Mouse (Mus musculus) midbrain, embryonic 13.5 days (tissue): ENCODE measurements around the gene Snd1. TPM values are rescaled to one million over a fixed set of nuclear protein-coding genes. Genes with fewer than 3 reads are reported as not detected.

ENCODE experiments used
- ATAC-seq: fragments of 200-750 bp; cut with Nextera tagmentation; 2 replicates; pipeline ENCODE4 v1.8.0; 2017; ENCODE audit warnings: mild to moderate bottlenecking, moderate TSS enrichment, moderate library complexity
- H3K27ac ChIP-seq: fragments of 300-500 bp; sonication (generic); 2 replicates; pipeline ENCODE4 v1.5.1; 2015; ENCODE audit warnings: inconsistent platforms, mild to moderate bottlenecking, moderate library complexity
- H3K27me3 ChIP-seq: fragments of 300-500 bp; sonication (generic); 2 replicates; pipeline ENCODE4 v1.6.1; 2015; ENCODE audit warnings: mild to moderate bottlenecking, inconsistent platforms
- H3K36me3 ChIP-seq: fragments of 300-500 bp; sonication (generic); 2 replicates; pipeline ENCODE4 v1.6.1; 2015; ENCODE audit warnings: mild to moderate bottlenecking, inconsistent platforms
- H3K4me1 ChIP-seq: fragments of 300-500 bp; sonication (generic); replicated peaks from 2 replicates; pipeline ENCODE4 v1.6.1; 2015; ENCODE audit warnings: inconsistent platforms
- H3K4me2 ChIP-seq: fragments of 300-500 bp; sonication (generic); replicated peaks from 2 replicates; pipeline ENCODE4 v1.6.1; 2015; ENCODE audit warnings: moderate library complexity, mild to moderate bottlenecking, inconsistent platforms
- H3K4me3 ChIP-seq: fragments of 300-500 bp; sonication (generic); replicated peaks from 2 replicates; pipeline ENCODE4 v1.5.1; 2015; ENCODE audit warnings: mild to moderate bottlenecking, inconsistent platforms
- H3K9ac ChIP-seq: fragments of 300-500 bp; sonication (generic); replicated peaks from 2 replicates; pipeline ENCODE4 v1.6.1; 2015; ENCODE audit warnings: mild to moderate bottlenecking, inconsistent platforms
- H3K9me3 ChIP-seq: fragments of 300-500 bp; sonication (generic); 2 replicates; pipeline ENCODE4 v1.6.1; 2016; ENCODE audit warnings: mild to moderate bottlenecking, inconsistent platforms
- WGBS: fragments of 180-500 bp; shearing (Covaris S2); methylation state at CpG from one replicate; pipeline ENCODE4 v1.1.7; 2015; 5-methylcytosine and 5-hydroxymethylcytosine counted together
- polyA plus RNA-seq: library from polyadenylated mRNA; unstranded; fragments of >200 nt; fragmentation: Nextera tagmentation; extraction: Ambion mirVana; gene quantifications from 2 replicates; pipeline ENCODE4 v1.2.1, GENCODE M21; 2015

Snd1 gene
- polyA plus RNA-seq, 1 experiment from 2014 or later: 86.5 TPM

- peaks cover 32% of the 10 kb centered on the region for H3K4me1 ChIP-seq
- H3K36me3 ChIP-seq: no peaks in the 10 kb centered on the region; the same call in 1 of the 2 replicates
- no peak overlapping the region for H3K4me3 ChIP-seq
- no peaks in the 10 kb centered on the region for H3K9me3 ChIP-seq
- H3K4me2 ChIP-seq: no peak overlapping the region
- ATAC-seq: no peak
- no peaks in the 10 kb centered on the region for H3K27me3 ChIP-seq
- no peak overlapping the region for H3K9ac ChIP-seq
- 61% methylated on average over 6 of the region's 6 CpGs for WGBS
- no peak overlapping the region for H3K27ac ChIP-seq
These were observed 80.1 kb downstream of the Snd1 start for GRCm38 (mm10) chr6:28555002-28555401.

DNA sequence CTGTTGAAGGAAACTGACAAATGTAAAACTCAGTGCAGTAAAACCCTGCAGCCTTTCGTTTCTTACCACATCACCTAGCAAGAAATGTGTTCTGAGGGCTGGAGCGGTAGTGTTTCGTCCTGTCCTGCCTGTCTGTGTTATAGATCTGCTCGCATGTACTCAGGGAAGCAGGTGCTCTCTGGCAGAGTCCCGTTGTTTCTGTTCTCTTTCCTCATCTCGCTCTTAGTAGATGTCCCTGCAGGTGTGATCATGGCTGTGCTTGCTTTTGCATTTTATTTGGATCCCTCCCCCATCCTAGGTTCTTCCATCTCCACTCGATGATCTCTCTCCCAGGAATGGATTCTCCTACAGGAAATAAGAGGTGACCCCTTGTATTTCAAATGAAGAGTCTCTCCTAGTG lies 80.5 kb downstream of the Snd1 start:
- Histone ChIP-seq H3K27ac (no peak overlapping the region), H3K4me3 (no peak overlapping the region), H3K27me3 (no peaks in the 10 kb centered on the region), H3K4me1 (peaks cover 31% of the 10 kb centered on the region), H3K36me3 (no peaks in the 10 kb centered on the region; the same call in 1 of the 2 replicates), H3K9ac (no peak overlapping the region), H3K9me3 (no peaks in the 10 kb centered on the region), H3K4me2 (no peak overlapping the region)
- WGBS: 91% methylated on average over 7 of the region's 7 CpGs
- no peak for ATAC-seq

DNA sequence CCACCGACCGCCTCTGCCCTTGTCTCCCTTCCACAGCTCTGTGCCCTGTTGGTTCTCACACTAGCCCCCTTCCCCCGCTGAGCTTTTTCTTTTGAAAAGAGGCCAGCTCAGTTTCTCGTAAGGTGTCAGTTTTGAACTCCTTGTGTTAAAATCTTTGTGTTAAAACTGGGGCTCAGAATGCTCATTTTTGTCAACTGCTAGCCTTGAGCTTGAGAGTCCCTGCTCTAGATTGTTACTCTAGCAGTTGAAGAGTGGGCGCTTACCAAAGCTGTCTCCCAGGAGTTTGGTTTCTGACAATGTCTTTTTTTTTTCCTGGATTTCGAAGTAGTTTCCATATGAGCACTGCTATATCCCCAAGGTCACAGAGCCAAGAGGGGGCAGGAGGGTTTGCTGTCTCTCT lies 82.8 kb downstream of the Snd1 start:
- Histone ChIP-seq H3K9me3 (no peaks in the 10 kb centered on the region), H3K4me2 (no peak overlapping the region), H3K4me1 (peaks cover 13% of the 10 kb centered on the region), H3K27ac (no peak overlapping the region), H3K4me3 (no peak overlapping the region), H3K36me3 (no peaks in the 10 kb centered on the region; the same call in 1 of the 2 replicates), H3K27me3 (no peaks in the 10 kb centered on the region), H3K9ac (no peak overlapping the region)
- ATAC-seq: no peak
- 63% methylated on average over 6 of the region's 6 CpGs for WGBS

- Histone ChIP-seq H3K9me3 (no peaks in the 10 kb centered on the region), H3K4me1 (peaks cover 13% of the 10 kb centered on the region), H3K27me3 (no peaks in the 10 kb centered on the region), H3K9ac (no peak overlapping the region), H3K4me3 (no peak overlapping the region), H3K4me2 (no peak overlapping the region), H3K36me3 (no peaks in the 10 kb centered on the region; the same call in 1 of the 2 replicates), H3K27ac (no peak overlapping the region)
- 84% methylated on average over 2 of the region's 2 CpGs for WGBS
- no peak for ATAC-seq
These were observed 84.5 kb downstream of the Snd1 start for GRCm38 (mm10) chr6:28559419-28559818.

- ATAC-seq: 0 out of 2 replicates have a peak, but pooled peaks have one; percentile 30
- Histone ChIP-seq H3K9me3 (no peaks in the 10 kb centered on the region), H3K27ac (no peak overlapping the region), H3K36me3 (no peaks in the 10 kb centered on the region), H3K4me1 (peaks cover 13% of the 10 kb centered on the region), H3K4me2 (no peak overlapping the region), H3K9ac (no peak overlapping the region), H3K27me3 (no peaks in the 10 kb centered on the region), H3K4me3 (no peak overlapping the region)
- WGBS: 85% methylated on average over 5 of the region's 5 CpGs
These were observed 86.5 kb downstream of the Snd1 start for GRCm38 (mm10) chr6:28561291-28561995.

DNA sequence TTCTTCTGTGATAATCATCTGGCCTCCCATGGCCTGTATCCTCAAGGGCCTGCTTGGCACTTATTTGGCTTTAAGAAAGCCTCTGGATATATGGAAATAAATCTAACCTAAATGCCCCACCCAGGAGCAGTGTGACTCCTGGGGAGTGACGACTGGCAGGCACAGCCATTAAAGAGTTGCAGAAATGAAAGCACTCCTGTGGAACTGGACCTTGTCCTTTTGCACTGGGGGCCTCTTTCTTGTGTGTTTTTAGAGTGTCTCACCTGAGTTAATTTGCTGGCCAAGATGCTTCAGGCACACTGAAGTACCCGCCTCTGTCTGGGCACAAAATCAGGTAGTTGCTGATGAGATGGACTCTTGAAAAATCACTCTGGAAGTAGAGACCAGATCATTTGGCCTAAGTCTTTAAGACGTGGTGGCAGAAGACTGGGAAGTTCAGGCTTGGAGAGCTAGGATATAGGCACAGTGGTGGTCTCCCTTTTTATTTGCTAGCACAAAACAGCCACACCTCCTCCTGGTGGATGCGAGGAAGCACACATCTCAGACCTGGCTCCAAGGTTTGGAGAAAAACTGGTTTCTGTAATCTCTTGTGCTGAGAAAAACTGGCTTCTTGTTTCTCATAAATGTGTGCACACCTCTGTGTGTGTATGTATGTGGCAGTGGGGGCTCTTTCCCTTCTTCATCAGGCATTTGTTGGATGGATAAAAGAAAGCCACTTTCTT lies 87.5 kb downstream of the Snd1 start:
- Histone ChIP-seq H3K4me3 (no peak overlapping the region), H3K36me3 (no peaks in the 10 kb centered on the region), H3K9me3 (no peaks in the 10 kb centered on the region), H3K4me2 (no peak overlapping the region), H3K9ac (no peak overlapping the region), H3K27ac (no peak overlapping the region), H3K27me3 (no peaks in the 10 kb centered on the region), H3K4me1 (peaks cover 9% of the 10 kb centered on the region)
- no peak for ATAC-seq
- WGBS: 76% methylated on average over 4 of the region's 4 CpGs

DNA sequence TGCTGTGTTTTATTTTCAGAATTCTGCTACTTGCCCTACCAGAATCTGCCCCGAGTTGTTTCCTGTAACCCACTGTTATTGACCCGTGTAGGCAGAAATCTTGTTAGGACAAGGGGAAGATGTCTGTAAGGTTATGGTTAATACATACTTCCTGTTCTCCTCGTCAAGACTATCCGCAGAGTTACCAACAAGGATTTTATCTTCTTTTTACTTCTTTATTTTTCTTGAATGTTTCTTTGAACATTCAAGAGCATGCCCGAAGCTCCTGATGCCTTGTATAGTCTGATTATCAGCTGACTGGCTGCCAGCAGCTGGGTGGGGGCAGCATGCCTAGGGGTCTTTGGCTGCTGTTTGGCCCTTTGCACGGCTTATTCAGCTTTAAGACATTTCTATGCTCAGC lies 93.0 kb downstream of the Snd1 start:
- no peak for ATAC-seq
- H3K27me3 ChIP-seq: no peaks in the 10 kb centered on the region
- no peaks in the 10 kb centered on the region for H3K9me3 ChIP-seq
- no peak overlapping the region for H3K9ac ChIP-seq
- no peak overlapping the region for H3K27ac ChIP-seq
- no peaks in the 10 kb centered on the region for H3K36me3 ChIP-seq
- no peak overlapping the region for H3K4me3 ChIP-seq
- H3K4me1 ChIP-seq: peaks cover 18% of the 10 kb centered on the region
- 76% methylated on average over 6 of the region's 6 CpGs for WGBS
- no peak overlapping the region for H3K4me2 ChIP-seq

- no peak overlapping the region for H3K4me3 ChIP-seq
- no peak for ATAC-seq
- no peak overlapping the region for H3K4me2 ChIP-seq
- H3K4me1 ChIP-seq: peaks cover 37% of the 10 kb centered on the region
- H3K9me3 ChIP-seq: no peaks in the 10 kb centered on the region
- no peak overlapping the region for H3K27ac ChIP-seq
- no peaks in the 10 kb centered on the region for H3K36me3 ChIP-seq
- 80% methylated on average over 2 of the region's 2 CpGs for WGBS
- H3K9ac ChIP-seq: no peak overlapping the region
- H3K27me3 ChIP-seq: no peaks in the 10 kb centered on the region
These were observed 97.0 kb downstream of the Snd1 start for GRCm38 (mm10) chr6:28571946-28572345.

DNA sequence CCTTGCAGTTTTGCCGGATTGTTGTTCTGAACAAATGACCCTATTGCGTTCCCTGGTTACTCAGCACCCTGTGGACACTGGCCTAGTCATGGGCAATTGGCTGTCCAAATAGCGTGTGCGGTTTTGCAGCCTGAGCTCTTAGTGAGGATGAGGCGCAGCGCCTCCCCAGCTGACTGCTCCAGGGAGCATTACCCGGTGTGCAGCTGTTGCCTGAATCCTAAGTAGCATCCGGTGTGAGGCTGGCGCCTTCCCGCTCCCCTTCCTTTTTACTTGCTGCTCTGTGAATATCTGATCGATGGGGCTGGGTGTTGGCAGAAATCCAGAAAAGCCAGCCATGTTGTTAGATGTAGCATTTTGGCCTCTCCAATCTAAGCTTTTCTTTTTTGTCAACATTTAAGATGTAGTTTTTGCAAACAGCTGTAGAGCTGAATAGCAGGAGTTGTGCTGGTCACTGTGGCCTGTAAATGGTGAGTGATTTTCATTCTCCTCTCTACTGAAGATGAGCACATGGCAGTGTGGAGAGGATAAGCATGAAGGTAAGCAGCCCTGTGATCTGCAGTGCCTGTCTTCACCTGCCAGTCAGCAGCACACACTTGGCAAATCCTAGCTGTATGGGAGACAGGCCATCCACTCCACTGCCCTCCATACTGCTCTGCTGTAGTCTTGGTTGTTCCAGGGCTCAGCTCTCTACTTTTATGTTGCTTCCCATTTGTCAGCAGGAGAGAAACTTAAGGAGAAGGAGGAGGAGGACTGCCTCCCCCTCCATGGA lies 98.2 kb downstream of the Snd1 start:
- Histone ChIP-seq H3K9me3 (no peaks in the 10 kb centered on the region), H3K27me3 (no peaks in the 10 kb centered on the region), H3K36me3 (no peaks in the 10 kb centered on the region), H3K27ac (peak overlapping the region; percentile 65), H3K9ac (peak overlapping the region; percentile 28; the same call in 1 of the 2 replicates), H3K4me3 (no peak overlapping the region), H3K4me1 (peaks cover 36% of the 10 kb centered on the region), H3K4me2 (no peak overlapping the region; the same call in 1 of the 2 replicates)
- 26% methylated on average over 11 of the region's 11 CpGs for WGBS
- peak; percentile 87 for ATAC-seq

DNA sequence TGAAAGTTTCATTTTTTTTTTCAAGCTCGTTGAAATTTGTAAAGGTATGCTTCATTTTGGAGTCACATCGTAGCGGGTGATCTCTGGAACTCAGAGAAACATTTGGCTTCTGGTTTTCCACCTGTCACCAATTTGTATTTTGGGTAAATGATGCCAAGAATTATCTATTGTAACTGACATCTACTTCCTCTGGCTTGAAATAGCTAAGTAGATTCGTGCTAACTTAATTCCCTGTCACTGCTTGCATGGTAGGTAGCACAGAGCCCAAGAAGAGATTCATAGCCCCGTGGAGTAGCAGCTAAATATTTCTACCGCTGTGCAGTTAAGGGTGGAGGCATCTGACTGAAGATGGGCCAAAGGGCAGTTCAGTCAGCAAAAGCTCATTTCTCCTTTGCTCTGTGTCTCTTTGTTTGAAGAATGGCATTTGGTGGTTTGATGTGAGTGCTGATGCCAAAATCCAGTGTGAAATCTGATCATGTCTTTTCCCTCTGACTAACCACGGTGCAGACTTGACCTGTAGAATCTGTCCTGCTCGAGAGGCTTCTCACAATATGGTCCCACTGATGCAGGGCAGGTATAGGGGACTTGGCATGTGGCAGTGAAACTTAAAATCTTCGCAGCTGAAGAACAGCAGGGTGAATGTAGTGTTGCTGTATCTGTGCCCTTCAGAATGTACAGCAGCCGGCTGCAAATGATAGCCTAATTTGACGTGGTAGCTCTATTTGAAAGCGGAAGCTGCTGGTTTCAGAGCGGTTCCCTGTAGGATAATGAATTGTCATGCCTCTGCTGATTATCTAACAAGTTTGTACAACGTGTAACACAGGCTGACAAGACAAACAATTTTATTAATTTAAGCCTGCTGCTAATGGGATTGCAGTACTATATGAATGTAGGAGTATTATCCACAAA lies 101.7 kb downstream of the Snd1 start:
- no peak overlapping the region for H3K4me2 ChIP-seq
- H3K9me3 ChIP-seq: no peaks in the 10 kb centered on the region
- no peak overlapping the region for H3K27ac ChIP-seq
- 48% methylated on average over 14 of the region's 14 CpGs for WGBS
- no peaks in the 10 kb centered on the region for H3K27me3 ChIP-seq
- H3K9ac ChIP-seq: no peak overlapping the region
- no peak overlapping the region for H3K4me3 ChIP-seq
- peaks cover 28% of the 10 kb centered on the region for H3K4me1 ChIP-seq
- no peaks in the 10 kb centered on the region for H3K36me3 ChIP-seq
- ATAC-seq: no peak

DNA sequence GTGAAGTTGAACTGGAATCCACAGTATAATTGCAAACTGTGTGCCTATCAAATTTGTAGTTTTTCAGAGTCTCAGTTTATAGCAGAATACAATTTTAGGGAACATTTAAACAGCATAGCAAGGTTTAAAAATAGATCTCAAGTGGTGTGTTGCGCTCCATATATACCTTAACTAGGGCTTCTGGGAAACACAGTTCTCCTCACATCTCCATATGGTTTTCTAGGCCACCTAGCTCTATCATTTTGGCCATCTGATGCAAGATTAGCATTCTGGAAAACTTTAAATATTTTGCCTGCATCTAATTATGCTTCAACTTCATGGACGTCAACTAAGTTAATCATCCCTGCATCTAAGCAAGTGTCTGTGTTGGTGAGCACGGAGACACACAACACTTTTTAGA lies 107.9 kb downstream of the Snd1 start:
- ATAC-seq: no peak
- Histone ChIP-seq H3K4me3 (no peak overlapping the region), H3K27ac (no peak overlapping the region)

More for the DNA sequence above, 107.9 kb downstream of the Snd1 start:
- no peaks in the 10 kb centered on the region for H3K27me3 ChIP-seq
- H3K4me2 ChIP-seq: no peak overlapping the region
- no peaks in the 10 kb centered on the region for H3K9me3 ChIP-seq
- no peak overlapping the region for H3K9ac ChIP-seq
- WGBS: 94% methylated on average over 3 of the region's 3 CpGs
- H3K4me1 ChIP-seq: no peaks in the 10 kb centered on the region
- H3K36me3 ChIP-seq: no peaks in the 10 kb centered on the region
